Mouse (Mus musculus): ENCODE data around the gene Tyrp1. TPM values are rescaled to one million over a fixed set of nuclear protein-coding genes. Genes with fewer than 3 reads are reported as not detected.

The Tyrp1 gene
- not detected for polyA plus RNA-seq (2017; shearing (Covaris generic))

DNA sequence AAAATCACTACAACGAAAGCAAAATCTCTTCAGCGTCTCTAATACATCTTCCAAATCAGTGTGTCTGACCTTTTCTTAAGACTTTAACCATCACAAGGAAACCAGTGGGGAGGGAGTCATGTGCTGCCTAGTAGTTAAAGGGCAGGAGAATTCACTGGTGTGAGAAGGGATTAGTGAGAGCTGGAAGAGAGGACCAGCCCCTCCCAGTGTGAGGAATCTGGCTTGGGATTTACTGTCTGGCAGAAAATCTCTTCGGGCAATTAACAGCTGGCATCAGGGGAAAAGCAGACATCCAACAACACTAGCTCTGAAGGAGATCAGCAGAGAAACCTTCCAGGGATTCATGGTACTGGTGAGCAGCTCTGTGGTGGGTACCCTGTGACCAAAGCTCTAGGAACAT is at the start of gene Tyrp1:
Gene Tyrp1, plus strand, starts transcription at position 74 of the 400 bp plus-strand sequence.

Other genes starting within 250 kb of the Tyrp1 start
- gene Lurap1l, start 76.5 kb downstream of the Tyrp1 start, polyA plus RNA-seq (2017; shearing (Covaris generic)) = 0.20 TPM